Mouse (Mus musculus) ES-Bruce4 (cell line): Measurements from ENCODE around the gene Gpat2.

Experiments used
- CTCF ChIP-seq: IDR thresholded peaks from one replicate; pipeline ENCODE4 v1.8.1; 2011; ENCODE audit warnings: low read depth, low read length
- EP300 ChIP-seq: IDR thresholded peaks from 2 replicates; pipeline ENCODE4 v1.6.1; 2011; ENCODE audit warnings: low read depth, low read length; ENCODE audit not compliant: insufficient read depth
- POLR2A ChIP-seq: IDR thresholded peaks from one replicate; pipeline ENCODE4 v1.8.1; 2011; ENCODE audit warnings: low read length; ENCODE audit not compliant: insufficient read depth

DNA sequence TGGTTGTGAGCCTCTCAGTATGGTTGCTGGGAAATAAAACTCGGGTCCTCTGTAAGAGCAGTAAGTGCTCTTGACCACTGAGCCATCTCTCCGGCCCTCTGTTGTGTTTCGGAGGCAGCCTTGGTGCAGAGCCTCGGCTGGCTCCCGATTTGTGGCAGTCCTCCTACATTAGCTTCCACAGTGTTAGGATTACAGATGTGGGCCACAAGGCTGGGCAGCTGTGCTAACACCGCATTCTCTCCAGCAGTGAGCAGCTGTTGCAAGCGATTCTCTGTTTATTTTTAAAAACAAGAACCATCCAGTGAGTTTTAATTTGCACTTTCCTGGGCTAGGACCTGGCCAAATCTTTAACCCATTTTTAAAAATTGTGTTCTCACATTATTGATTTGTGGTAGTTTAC lies 41.1 kb upstream of the Gpat2 start:
- TF ChIP-seq POLR2A, result no peak
- TF ChIP-seq CTCF, result no peak
- TF ChIP-seq EP300, result no peak
